In genomic region chr19:45235766-45236362, GRCm38 (mm10) we compare ENCODE assay signal across 8 mouse cellular contexts. TPM values are rescaled to one million over a fixed set of nuclear protein-coding genes. Genes with fewer than 3 reads are reported as not detected.
DNase-seq lines count a peak whose midpoint lies in the region; ATAC-seq and TF ChIP-seq lines count a peak whose summit lies in the region.

Lbx1 (minus strand) TSS chr19:45235812.

- H3K27me3 ChIP-seq in liver, embryonic 14.5 days (ENCODE audit: control insufficient read depth, insufficient read depth, low read length): peaks cover 99% of the 10 kb centered on the region

- 0% methylated on average over 30 of the region's 30 CpGs for WGBS in liver, embryonic 14.5 days (ENCODE audit: insufficient replicate concordance)

- no peak for TF ChIP-seq CTCF in liver, embryonic 14.5 days (IDR thresholded peaks at IDR 0.05; ENCODE audit: low read depth)

- no peaks in the 10 kb centered on the region for H3K9me3 ChIP-seq in liver, embryonic 14.5 days (ENCODE audit: control insufficient read depth, low read length)

- H3K4me2 ChIP-seq in liver, embryonic 14.5 days (ENCODE audit: low read depth): peak within 1 kb of the TSS; percentile 33; the same call in 1 of the 2 replicates

- H3K36me3 ChIP-seq in liver, embryonic 14.5 days (replicated peaks; ENCODE audit: control insufficient read depth, insufficient read depth, low read depth): no peaks in the 10 kb centered on the region

- no peaks in the 10 kb centered on the region for H3K4me1 ChIP-seq in liver, embryonic 14.5 days (replicated peaks; ENCODE audit: control insufficient read depth in 2 of 2, insufficient read depth in 2 of 2, low read length in 1 of 2)

- no peak for TF ChIP-seq EP300 in liver, embryonic 14.5 days (IDR thresholded peaks at IDR 0.05; ENCODE audit: low read depth)

- DNase-seq in adrenal gland, adult 2 months: peak; percentile 19
- no peak for DNase-seq in adrenal gland, adult (ENCODE audit: inconsistent age in 2 of 2, low spot score in 1 of 2)
- DNase-seq in R1 (ENCODE audit: low read depth, low spot score): peak; percentile 61
- peak; percentile 27 to 46 for DNase-seq in gastrocnemius, postnatal 36 days
- DNase-seq in liver, embryonic 14.5 days (ENCODE audit: low read depth in 3 of 3, low spot score in 3 of 3): no peak
- no peak for DNase-seq in thymus, adult 18-20 months
- DNase-seq in c-Kit-positive CD71-positive TER-119-positive erythroid progenitor cells, embryonic 14.5 days (ENCODE audit: low spot score): no peak
- DNase-seq in thymus, postnatal 4 days: no peak

- intact Hi-C loops in gastrocnemius, postnatal 36 days (cut with DNase I): no loop called here

- H3K9ac ChIP-seq in liver, embryonic 14.5 days (replicated peaks): no peak within 1 kb of the TSS

- no peak within 1 kb of the TSS for H3K27ac ChIP-seq in liver, embryonic 14.5 days

- H3K4me3 ChIP-seq in liver, embryonic 14.5 days (ENCODE audit: insufficient read depth in 1 of 2, low read depth in 2 of 2, low read length in 2 of 2): peak within 1 kb of the TSS in 1 of 2 experiments; percentile 6; a peak in 1 of 4 replicates

- no peak for ATAC-seq in liver, embryonic 14.5 days (ENCODE audit: insufficient read depth)

RNA-seq across cellular contexts. Expression of gene Lbx1, which starts in this region (rescaled TPM):
- total RNA-seq in adrenal gland, adult 2 months (2021): under 1 TPM in 1 of 2 experiments, not detected in 1; 0.17 TPM
- 0.21 TPM in 1 of 2 replicates, not detected in the other for polyA plus RNA-seq in adrenal gland, adult 2 months (2012; rRNA removed)
- total RNA-seq in gastrocnemius, postnatal 36 days (2021): 10 to 100 TPM; 48.9 to 50.8 TPM
- polyA plus RNA-seq in liver, embryonic 14.5 days (2012; rRNA removed): not detected in 2 replicates
- not detected in 2 replicates for polyA plus RNA-seq in liver, embryonic 14.5 days (2014; fragmentation: Nextera tagmentation; extraction: Ambion mirVana)

Comparison
In these comparisons a context has a peak if more than half of its experiments do, and no peak if none do; other contexts are left out.
1. RNA of gene Lbx1 (total RNA-seq): 48.9 to 50.8 TPM in gastrocnemius, postnatal 36 days; 0.17 TPM in adrenal gland, adult 2 months; every median in the first group is over 10 times any median in the second.
2. Peak in DNase-seq in adrenal gland, adult 2 months; RNA of the gene not detected or under 1 TPM.
3. DNase-seq: peak in R1 (single experiment) and gastrocnemius, postnatal 36 days (2 of 2); none in adrenal gland, adult (0 of 2), liver, embryonic 14.5 days (0 of 3), thymus, adult 18-20 months (0 of 2), c-Kit-positive CD71-positive TER-119-positive erythroid progenitor cells, embryonic 14.5 days (single experiment) and thymus, postnatal 4 days (single experiment).